Mouse (Mus musculus): ENCODE results near the gene March8. TPM values are rescaled to one million over a fixed set of nuclear protein-coding genes. Genes with fewer than 3 reads are reported as not detected.
"Not testable (repeated sequence)": the region's sequence is repeated elsewhere in the genome, so short reads cannot be mapped to it uniquely, and the experiment has no call there.

March8 gene
- polyA plus RNA-seq, 1 experiment from 2014 or later = 95.4 TPM

- peak overlapping the region; percentile 81 for H3K4me2 ChIP-seq
- peaks cover 53% of the 10 kb centered on the region for H3K4me1 ChIP-seq (replicated peaks)
- H3K9ac ChIP-seq = peak overlapping the region; percentile 68
- WGBS (ENCODE audit: insufficient replicate concordance) = 21% methylated on average over 6 of the region's 6 CpGs
- peak overlapping the region; percentile 98 for H3K27ac ChIP-seq (replicated peaks)
- peaks cover 24% of the 10 kb centered on the region for H3K36me3 ChIP-seq (replicated peaks)
- no peaks in the 10 kb centered on the region for H3K27me3 ChIP-seq
- ATAC-seq (ENCODE audit: insufficient read depth) = peak; percentile 89
- no peaks in the 10 kb centered on the region for H3K9me3 ChIP-seq (replicated peaks)
- peak overlapping the region; percentile 65 for H3K4me3 ChIP-seq (replicated peaks)
Measured at GRCm38 (mm10) chr6:116350643-116351042, 12.8 kb downstream of the March8 start.

GRCm38 (mm10) chr6:116351534-116351933 is 13.7 kb downstream of the March8 start:
- H3K4me2 ChIP-seq = peak overlapping the region; percentile 81
- ATAC-seq (ENCODE audit: insufficient read depth) = no peak
- no peaks in the 10 kb centered on the region for H3K9me3 ChIP-seq (replicated peaks)
- peak overlapping the region; percentile 65 for H3K4me3 ChIP-seq (replicated peaks)
- H3K9ac ChIP-seq = peak overlapping the region; percentile 37
- peaks cover 60% of the 10 kb centered on the region for H3K4me1 ChIP-seq (replicated peaks)
- WGBS (ENCODE audit: insufficient replicate concordance) = 46% methylated on average over 4 of the region's 4 CpGs
- peaks cover 26% of the 10 kb centered on the region; the same call in 1 of the 2 replicates for H3K36me3 ChIP-seq (replicated peaks)
- peak overlapping the region; percentile 98 for H3K27ac ChIP-seq (replicated peaks)
- no peaks in the 10 kb centered on the region for H3K27me3 ChIP-seq

DNA sequence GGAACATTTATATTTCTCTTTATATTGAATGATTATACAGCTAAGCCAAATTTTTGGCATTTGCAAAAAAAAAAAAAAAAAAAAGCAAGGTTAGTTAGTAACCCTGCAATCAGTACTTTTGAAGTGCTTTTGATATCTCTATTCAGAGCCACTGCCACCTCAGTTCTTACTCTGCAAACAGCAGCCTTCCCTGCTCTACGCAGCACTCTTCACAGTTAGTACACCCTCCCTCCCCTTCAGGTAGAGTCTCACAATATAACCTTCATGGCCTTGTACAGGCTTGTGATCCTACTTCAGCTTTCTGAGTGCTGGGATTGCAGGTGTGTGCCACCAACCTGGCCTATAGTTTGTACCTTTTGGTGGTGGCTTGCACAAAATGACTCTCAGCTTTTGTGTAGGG is 15.6 kb downstream of the March8 start:
- H3K36me3 ChIP-seq (replicated peaks) = peaks cover 28% of the 10 kb centered on the region
- 85% methylated on average over 1 of the region's 1 CpGs for WGBS (ENCODE audit: insufficient replicate concordance)
- H3K4me1 ChIP-seq (replicated peaks) = peaks cover 62% of the 10 kb centered on the region
- no peak for ATAC-seq (ENCODE audit: insufficient read depth)
- no peaks in the 10 kb centered on the region for H3K9me3 ChIP-seq (replicated peaks)
- peak overlapping the region; percentile 33; the same call in 1 of the 2 replicates for H3K9ac ChIP-seq
- H3K27ac ChIP-seq (replicated peaks) = peak overlapping the region; percentile 68
- peak overlapping the region; percentile 48 for H3K4me3 ChIP-seq (replicated peaks)
- H3K4me2 ChIP-seq = peak overlapping the region; percentile 68
- no peaks in the 10 kb centered on the region for H3K27me3 ChIP-seq

DNA sequence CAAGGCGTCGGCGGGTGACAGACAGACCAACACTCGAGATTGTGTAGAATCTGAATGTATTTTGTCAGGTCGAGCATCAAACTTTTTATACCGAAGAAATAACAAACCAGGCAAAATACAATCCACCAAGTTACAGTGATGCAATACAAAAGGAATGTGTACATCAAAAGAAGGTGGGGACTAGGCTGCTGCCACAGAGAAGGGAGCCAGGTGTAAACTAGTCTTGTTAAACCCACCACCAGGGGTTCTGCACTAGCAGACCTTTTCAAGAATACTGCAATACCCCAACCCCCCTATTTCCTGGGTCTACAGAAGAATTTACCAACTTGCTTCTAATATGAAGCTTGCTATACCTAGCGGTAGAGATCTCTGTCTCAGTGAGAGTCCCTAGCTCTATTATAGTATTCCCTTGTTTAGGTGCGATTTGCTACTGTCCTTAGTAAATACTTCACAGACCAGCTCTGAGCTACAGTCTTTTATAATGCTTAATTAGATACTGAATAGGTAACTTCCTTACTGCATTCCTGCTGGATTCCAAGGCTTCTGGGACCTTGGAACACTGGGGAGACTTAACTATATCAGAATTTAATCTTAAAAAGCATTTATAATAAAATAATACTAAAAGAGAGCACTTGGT is 18.6 kb downstream of the March8 start:
- H3K4me1 ChIP-seq (replicated peaks) = peaks cover 63% of the 10 kb centered on the region
- H3K4me3 ChIP-seq (replicated peaks) = not testable (repeated sequence)
- WGBS (ENCODE audit: insufficient replicate concordance) = 79% methylated on average over 8 of the region's 8 CpGs

DNA sequence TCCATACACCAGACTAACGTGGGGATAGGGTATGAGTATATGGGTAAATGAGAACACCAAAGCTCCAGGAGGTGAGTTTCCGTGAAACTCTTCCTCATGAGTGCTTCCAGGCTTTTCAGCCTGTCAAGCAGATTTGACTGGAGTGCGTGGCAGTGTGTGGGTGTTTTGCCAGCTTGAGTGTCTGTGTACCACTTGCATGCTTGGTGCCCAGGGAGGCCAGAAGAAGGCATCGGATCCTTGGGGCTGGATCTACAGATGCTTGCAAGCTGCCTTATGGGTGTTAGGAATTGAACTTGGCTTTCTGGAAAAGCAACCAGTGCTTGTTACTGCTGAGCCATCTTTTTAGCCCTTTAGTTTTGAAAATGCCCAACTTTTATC is 19.1 kb downstream of the March8 start:
- ATAC-seq (ENCODE audit: insufficient read depth) = no peak
- no peaks in the 10 kb centered on the region for H3K27me3 ChIP-seq
- peaks cover 50% of the 10 kb centered on the region for H3K36me3 ChIP-seq (replicated peaks)
- H3K4me1 ChIP-seq (replicated peaks) = peaks cover 68% of the 10 kb centered on the region
- H3K4me2 ChIP-seq = peak overlapping the region; percentile 21; the same call in 1 of the 2 replicates
- H3K9me3 ChIP-seq (replicated peaks) = no peaks in the 10 kb centered on the region
- WGBS (ENCODE audit: insufficient replicate concordance) = 85% methylated on average over 4 of the region's 4 CpGs
- no peak overlapping the region for H3K27ac ChIP-seq (replicated peaks)
- H3K4me3 ChIP-seq (replicated peaks) = no peak overlapping the region
- H3K9ac ChIP-seq = no peak overlapping the region

More for the DNA sequence above, 18.6 kb downstream of the March8 start:
- not testable (repeated sequence) for H3K9ac ChIP-seq; H3K27me3 ChIP-seq; H3K9me3 ChIP-seq (replicated peaks); ATAC-seq (ENCODE audit: insufficient read depth); H3K27ac ChIP-seq (replicated peaks)
- peaks cover 45% of the 10 kb centered on the region for H3K36me3 ChIP-seq (replicated peaks)
- H3K4me2 ChIP-seq = peak overlapping the region; percentile 21; the same call in 1 of the 2 replicates

- Histone ChIP-seq H3K27ac (replicated peaks) (no peak overlapping the region), H3K9ac (no peak overlapping the region), H3K4me2 (no peak overlapping the region), H3K4me3 (replicated peaks) (no peak overlapping the region), H3K4me1 (replicated peaks) (peaks cover 72% of the 10 kb centered on the region), H3K36me3 (replicated peaks) (peaks cover 57% of the 10 kb centered on the region), H3K27me3 (no peaks in the 10 kb centered on the region), H3K9me3 (replicated peaks) (no peaks in the 10 kb centered on the region)
- 70% methylated on average over 8 of the region's 8 CpGs for WGBS (ENCODE audit: insufficient replicate concordance)
- no peak for ATAC-seq (ENCODE audit: insufficient read depth)
Measured at GRCm38 (mm10) chr6:116358056-116358455, 20.2 kb downstream of the March8 start.

DNA sequence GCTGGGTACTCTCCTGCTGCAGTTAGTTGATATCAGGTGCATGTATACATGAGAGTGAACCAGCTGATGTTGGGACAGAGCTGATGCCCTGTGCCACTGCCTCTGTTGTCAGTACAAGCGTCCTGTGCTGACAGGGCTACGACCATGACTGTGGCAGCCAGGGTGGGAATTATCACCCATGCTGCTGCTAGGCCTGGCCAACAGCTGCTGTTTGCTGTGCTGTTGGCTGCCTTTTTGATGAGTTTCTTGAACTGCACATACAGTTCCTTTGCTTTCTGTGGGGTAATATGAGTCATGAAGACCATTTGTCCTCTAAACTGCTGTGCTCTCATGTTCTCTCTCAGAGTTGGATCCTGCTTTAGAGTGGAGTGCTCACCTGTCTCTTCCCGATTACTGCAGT is 21.4 kb downstream of the March8 start:
- peaks cover 63% of the 10 kb centered on the region for H3K4me1 ChIP-seq (replicated peaks)
- no peak overlapping the region; the same call in 1 of the 2 replicates for H3K27ac ChIP-seq (replicated peaks)
- H3K4me2 ChIP-seq = no peak overlapping the region; the same call in 1 of the 2 replicates
- H3K9me3 ChIP-seq (replicated peaks) = no peaks in the 10 kb centered on the region
- H3K36me3 ChIP-seq (replicated peaks) = peaks cover 65% of the 10 kb centered on the region
- WGBS (ENCODE audit: insufficient replicate concordance) = 83% methylated on average over 3 of the region's 3 CpGs
- H3K4me3 ChIP-seq (replicated peaks) = no peak overlapping the region
- no peak for ATAC-seq (ENCODE audit: insufficient read depth)
- H3K27me3 ChIP-seq = no peaks in the 10 kb centered on the region
- H3K9ac ChIP-seq = no peak overlapping the region

DNA sequence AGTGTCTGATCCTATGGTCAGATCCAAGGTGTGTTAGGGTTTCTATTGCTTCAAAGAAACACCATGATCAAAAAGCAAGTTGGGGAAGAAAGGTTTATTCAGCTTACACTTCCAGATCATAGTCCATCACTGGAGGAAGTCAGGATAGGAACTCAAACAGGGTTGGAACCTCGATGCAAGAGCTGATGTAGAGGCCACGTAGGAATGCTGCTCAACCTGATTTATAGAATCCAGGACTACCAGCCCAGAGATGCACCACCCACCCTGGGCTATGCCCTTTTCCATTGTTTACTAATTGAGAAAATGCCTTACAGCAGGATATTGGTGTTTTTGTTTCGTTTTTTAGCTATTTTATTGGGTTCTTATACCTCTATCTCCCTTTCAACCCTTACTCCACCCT is 23.6 kb downstream of the March8 start:
- Histone ChIP-seq H3K27ac (replicated peaks) (no peak overlapping the region), H3K4me3 (replicated peaks) (no peak overlapping the region), H3K4me1 (replicated peaks) (peaks cover 43% of the 10 kb centered on the region), H3K9ac (no peak overlapping the region), H3K27me3 (no peaks in the 10 kb centered on the region), H3K36me3 (replicated peaks) (peaks cover 62% of the 10 kb centered on the region), H3K9me3 (replicated peaks) (no peaks in the 10 kb centered on the region), H3K4me2 (no peak overlapping the region)
- WGBS (ENCODE audit: insufficient replicate concordance) = 80% methylated on average over 3 of the region's 3 CpGs
- no peak for ATAC-seq (ENCODE audit: insufficient read depth)

DNA sequence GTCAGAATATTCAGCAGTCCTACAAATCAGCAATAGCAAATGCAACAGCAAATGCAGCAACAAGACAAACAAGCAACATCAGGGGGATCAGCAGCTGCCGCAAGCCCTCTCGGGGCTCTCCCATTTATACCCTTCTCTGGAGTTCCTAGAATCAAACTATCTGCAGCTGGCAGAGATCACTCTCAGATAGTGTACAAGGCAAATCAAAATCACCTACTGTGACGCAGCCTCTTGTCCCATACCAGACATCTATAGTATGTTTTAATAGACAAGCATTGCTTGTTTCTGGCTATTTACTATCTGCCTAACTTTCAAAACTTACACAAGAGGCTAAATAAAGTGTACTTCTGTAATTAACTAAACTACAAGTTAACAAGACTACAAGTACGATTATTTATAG is 24.2 kb downstream of the March8 start:
- Histone ChIP-seq H3K27ac (replicated peaks) (no peak overlapping the region), H3K4me1 (replicated peaks) (peaks cover 43% of the 10 kb centered on the region), H3K4me3 (replicated peaks) (no peak overlapping the region), H3K9me3 (replicated peaks) (no peaks in the 10 kb centered on the region), H3K4me2 (no peak overlapping the region), H3K9ac (no peak overlapping the region), H3K36me3 (replicated peaks) (peaks cover 61% of the 10 kb centered on the region), H3K27me3 (no peaks in the 10 kb centered on the region)
- WGBS (ENCODE audit: insufficient replicate concordance) = 70% methylated on average over 4 of the region's 4 CpGs
- no peak for ATAC-seq (ENCODE audit: insufficient read depth)

- H3K27ac ChIP-seq (replicated peaks) = no peak overlapping the region
- H3K4me2 ChIP-seq = peak overlapping the region; percentile 16; the same call in 1 of the 2 replicates
- H3K9me3 ChIP-seq (replicated peaks) = no peaks in the 10 kb centered on the region
- H3K9ac ChIP-seq = no peak overlapping the region
- peaks cover 45% of the 10 kb centered on the region for H3K36me3 ChIP-seq (replicated peaks)
- H3K4me1 ChIP-seq (replicated peaks) = peaks cover 57% of the 10 kb centered on the region
- H3K4me3 ChIP-seq (replicated peaks) = no peak overlapping the region
- WGBS (ENCODE audit: insufficient replicate concordance) = 57% methylated on average over 11 of the region's 11 CpGs
- H3K27me3 ChIP-seq = no peaks in the 10 kb centered on the region
- no peak for ATAC-seq (ENCODE audit: insufficient read depth)
Measured at GRCm38 (mm10) chr6:116367971-116368370, 30.1 kb downstream of the March8 start.

DNA sequence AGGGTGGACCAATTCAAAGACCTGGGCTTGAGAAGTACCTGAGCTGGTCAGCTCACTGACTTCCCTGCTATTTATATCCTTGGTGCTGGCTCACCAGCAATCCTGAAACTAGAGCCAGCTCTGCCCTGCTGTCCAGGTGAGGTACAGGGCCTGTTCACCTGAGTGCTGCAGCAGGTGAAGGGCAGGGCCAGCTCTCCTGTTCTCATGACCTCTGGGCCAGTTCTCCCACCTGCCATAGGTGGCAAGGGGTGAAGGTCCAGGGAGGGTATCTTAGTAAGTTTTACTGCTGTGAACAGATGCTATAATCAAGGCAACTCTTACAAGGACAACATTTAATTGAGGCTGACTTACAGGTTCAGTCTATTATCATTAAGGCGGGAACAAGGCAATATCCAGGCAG is 32.0 kb downstream of the March8 start:
- WGBS (ENCODE audit: insufficient replicate concordance) = 67% methylated on average over 1 of the region's 1 CpGs
- Histone ChIP-seq H3K9me3 (replicated peaks) (no peaks in the 10 kb centered on the region), H3K4me1 (replicated peaks) (peaks cover 74% of the 10 kb centered on the region), H3K4me2 (peak overlapping the region; percentile 63), H3K27me3 (no peaks in the 10 kb centered on the region), H3K36me3 (replicated peaks) (peaks cover 35% of the 10 kb centered on the region), H3K9ac (peak overlapping the region; percentile 41), H3K27ac (replicated peaks) (peak overlapping the region; percentile 85), H3K4me3 (replicated peaks) (peak overlapping the region; percentile 15)
- ATAC-seq (ENCODE audit: insufficient read depth) = peak; percentile 16

All from liver, embryonic 15.5 days (tissue).